Mouse (Mus musculus) liver, postnatal 0 days (tissue): ENCODE measurements around the gene Iqcb1. TPM values are rescaled to one million over a fixed set of nuclear protein-coding genes. Genes with fewer than 3 reads are reported as not detected.

Experiments used
- ATAC-seq: fragments of 200-750 bp; cut with Nextera tagmentation; 2 replicates; pipeline ENCODE4 v1.8.0; 2017; ENCODE audit warnings: mild to moderate bottlenecking, moderate library complexity
- DNase-seq: peaks from one replicate; pipeline ENCODE4 v3.0.0-alpha.2; 2016
- H3K27ac ChIP-seq: fragments of 300-500 bp; sonication (generic); 2 replicates; pipeline ENCODE4 v1.5.1; 2014; ENCODE audit warnings: antibody characterized with exemption, moderate library complexity, mild to moderate bottlenecking, low read depth
- H3K27me3 ChIP-seq: fragments of 300-500 bp; sonication (generic); 2 replicates; pipeline ENCODE4 v1.6.1; 2014; ENCODE audit warnings: low read length, control low read depth, mixed read lengths; ENCODE audit not compliant: insufficient read depth
- H3K36me3 ChIP-seq: fragments of 300-500 bp; sonication (generic); replicated peaks from 2 replicates; pipeline ENCODE4 v1.6.1; 2014; ENCODE audit warnings: mild to moderate bottlenecking, control low read depth, low read length, moderate library complexity, mixed read lengths; ENCODE audit not compliant: insufficient read depth
- H3K4me1 ChIP-seq: fragments of 300-500 bp; sonication (generic); 2 replicates; pipeline ENCODE4 v1.6.1; 2014; ENCODE audit warnings: antibody characterized with exemption, mild to moderate bottlenecking, control low read depth; ENCODE audit not compliant: insufficient read depth
- H3K4me2 ChIP-seq: fragments of 300-500 bp; sonication (generic); 2 replicates; pipeline ENCODE4 v1.6.1; 2014; ENCODE audit warnings: low read depth, mild to moderate bottlenecking, low read length, moderate library complexity, mixed read lengths
- H3K4me3 ChIP-seq: fragments of 300-500 bp; sonication (generic); 2 replicates; pipeline ENCODE4 v1.5.1; 2014; ENCODE audit warnings: low read depth, low read length
- H3K9ac ChIP-seq: fragments of 300-500 bp; sonication (generic); replicated peaks from 2 replicates; pipeline ENCODE4 v1.6.1; 2014; ENCODE audit warnings: mild to moderate bottlenecking, moderate library complexity
- H3K9me3 ChIP-seq: fragments of 300-500 bp; sonication (generic); 2 replicates; pipeline ENCODE4 v1.6.1; 2016; ENCODE audit warnings: mild to moderate bottlenecking, control low read depth, low read length, mixed read lengths
- CTCF ChIP-seq: sonication (generic); IDR thresholded peaks from 2 replicates; pipeline ENCODE4 v1.5.1; 2016; ENCODE audit warnings: antibody characterized with exemption, low read depth
- EP300 ChIP-seq: IDR thresholded peaks from 2 replicates; pipeline ENCODE4 v1.6.1; 2016; ENCODE audit warnings: antibody characterized with exemption, low read depth, mild to moderate bottlenecking
- WGBS: fragments of 180-500 bp; shearing (Covaris S2); extraction: QIAGEN DNeasy Blood & Tissue Kit; methylation state at CpG from one replicate; pipeline ENCODE4 v1.1.7; 2014; ENCODE audit not compliant: insufficient replicate concordance; 5-methylcytosine and 5-hydroxymethylcytosine counted together
- polyA plus RNA-seq: library from polyadenylated mRNA; unstranded; fragments of >200 nt; fragmentation: Nextera tagmentation; extraction: Ambion mirVana; gene quantifications from 2 replicates; pipeline ENCODE4 v1.2.1, GENCODE M21; 2015

Iqcb1 gene
- polyA plus RNA-seq, 1 experiment from 2014 or later = 7.8 TPM

DNA sequence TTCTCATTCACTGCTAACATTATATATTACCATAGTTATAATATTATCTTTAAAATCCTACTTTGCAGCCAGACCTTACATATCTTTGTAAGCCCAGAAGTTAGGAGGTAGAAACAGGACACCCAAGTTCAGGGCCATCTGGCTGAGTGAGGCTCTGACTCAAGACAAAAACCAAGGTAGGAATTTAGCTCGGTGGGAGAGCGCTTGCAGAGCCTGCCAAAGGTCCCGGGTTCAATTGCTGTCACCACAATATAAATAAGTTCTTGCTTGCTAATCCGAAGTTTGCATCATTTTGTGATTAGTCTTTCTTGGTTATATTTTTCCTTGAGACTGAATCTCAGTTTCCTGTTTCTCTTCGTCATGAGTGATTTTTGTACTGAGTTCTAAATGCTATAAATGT lies 75.0 kb downstream of the Iqcb1 start:
- TF ChIP-seq EP300 = no peak
- TF ChIP-seq CTCF = no peak
- Histone ChIP-seq H3K4me2 (no peak overlapping the region), H3K4me3 (no peak overlapping the region), H3K4me1 (no peaks in the 10 kb centered on the region), H3K27me3 (no peaks in the 10 kb centered on the region), H3K36me3 (peaks cover 33% of the 10 kb centered on the region), H3K27ac (no peak overlapping the region), H3K9ac (no peak overlapping the region), H3K9me3 (no peaks in the 10 kb centered on the region)
- WGBS = 83% methylated on average over 5 of the region's 5 CpGs
- DNase-seq = no peak
- ATAC-seq = no peak

DNA sequence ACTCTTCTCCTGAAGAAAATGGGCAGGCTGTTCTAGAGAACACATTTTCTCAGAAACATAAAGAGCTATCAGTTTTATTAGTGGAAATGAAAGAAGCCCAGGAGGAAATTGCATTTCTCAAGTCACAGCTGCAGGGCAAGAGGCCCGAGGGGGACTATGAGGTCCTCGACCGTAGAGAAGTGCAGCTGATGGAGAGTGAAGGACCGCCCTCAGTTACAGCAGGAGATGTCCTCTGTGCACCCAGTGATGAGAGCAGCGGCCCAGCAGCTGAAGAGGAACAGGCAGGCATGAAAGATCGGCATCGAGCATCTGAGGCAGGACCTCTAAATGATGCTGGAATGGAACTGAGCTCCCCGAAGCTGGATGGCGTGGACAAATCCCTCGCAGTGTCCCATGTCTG lies 83.7 kb downstream of the Iqcb1 start:
- H3K4me1 ChIP-seq = no peaks in the 10 kb centered on the region
- no peaks in the 10 kb centered on the region for H3K9me3 ChIP-seq
- H3K36me3 ChIP-seq = peaks cover 48% of the 10 kb centered on the region
- H3K4me2 ChIP-seq = no peak overlapping the region
- DNase-seq (no peak), ATAC-seq (no peak)
- no peak overlapping the region for H3K4me3 ChIP-seq
- TF ChIP-seq CTCF (no peak), EP300 (no peak)
- H3K9ac ChIP-seq = no peak overlapping the region
- 87% methylated on average over 10 of the region's 10 CpGs for whole genome bisulfite sequencing
- no peaks in the 10 kb centered on the region for H3K27me3 ChIP-seq
- no peak overlapping the region for H3K27ac ChIP-seq

DNA sequence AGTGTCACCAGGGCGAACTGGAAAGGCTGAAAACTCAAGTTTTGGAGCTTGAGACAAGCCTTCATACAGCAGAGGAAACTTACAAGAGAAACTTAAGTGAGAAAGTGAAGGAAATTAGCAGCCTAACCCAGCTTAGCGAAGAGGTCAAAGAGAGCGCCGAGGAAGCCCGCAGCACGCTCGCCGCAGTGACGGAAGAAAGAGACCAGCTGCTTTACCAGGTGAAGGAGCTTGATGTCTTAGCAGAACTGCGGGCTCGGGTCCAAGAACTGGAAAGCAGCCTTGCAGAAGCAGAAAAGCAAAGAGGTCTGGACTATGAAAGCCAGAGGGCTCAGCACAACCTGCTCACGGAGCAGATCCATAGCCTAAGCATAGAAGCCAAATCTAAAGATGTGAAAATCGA lies 84.1 kb downstream of the Iqcb1 start:
- no peaks in the 10 kb centered on the region for H3K4me1 ChIP-seq
- TF ChIP-seq EP300 (no peak), CTCF (no peak)
- no peak overlapping the region for H3K4me3 ChIP-seq
- no peak for DNase-seq
- no peak for ATAC-seq
- no peaks in the 10 kb centered on the region for H3K27me3 ChIP-seq
- no peak overlapping the region for H3K9ac ChIP-seq
- H3K9me3 ChIP-seq = no peaks in the 10 kb centered on the region
- H3K27ac ChIP-seq = no peak overlapping the region
- peaks cover 49% of the 10 kb centered on the region for H3K36me3 ChIP-seq
- H3K4me2 ChIP-seq = no peak overlapping the region
- 89% methylated on average over 13 of the region's 13 CpGs for WGBS

DNA sequence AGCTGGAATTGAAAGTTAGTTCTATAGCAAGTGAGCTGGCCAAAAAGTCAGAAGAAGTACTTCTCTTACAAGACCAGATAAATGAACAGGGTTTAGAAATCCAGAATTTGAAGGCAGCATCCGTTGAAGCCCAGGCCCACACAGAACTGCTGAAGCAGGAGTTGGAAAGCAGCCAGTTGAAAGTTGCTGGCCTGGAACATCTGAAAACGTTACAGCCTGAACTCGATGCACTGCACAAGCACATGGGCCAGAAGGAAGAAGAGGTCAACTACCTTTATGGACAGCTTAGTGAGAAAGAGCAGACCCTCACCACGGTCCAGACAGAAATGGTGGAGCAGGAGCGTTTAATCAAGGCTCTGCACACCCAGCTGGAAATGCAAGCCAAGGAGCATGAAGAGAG lies 86.0 kb downstream of the Iqcb1 start:
- Histone ChIP-seq H3K4me3 (no peak overlapping the region), H3K36me3 (peaks cover 50% of the 10 kb centered on the region), H3K4me2 (no peak overlapping the region), H3K9ac (no peak overlapping the region), H3K9me3 (no peaks in the 10 kb centered on the region), H3K27me3 (no peaks in the 10 kb centered on the region), H3K4me1 (no peaks in the 10 kb centered on the region), H3K27ac (no peak overlapping the region)
- no peak for TF ChIP-seq CTCF
- TF ChIP-seq EP300 = no peak
- ATAC-seq = no peak
- no peak for DNase-seq
- 76% methylated on average over 5 of the region's 5 CpGs for WGBS

DNA sequence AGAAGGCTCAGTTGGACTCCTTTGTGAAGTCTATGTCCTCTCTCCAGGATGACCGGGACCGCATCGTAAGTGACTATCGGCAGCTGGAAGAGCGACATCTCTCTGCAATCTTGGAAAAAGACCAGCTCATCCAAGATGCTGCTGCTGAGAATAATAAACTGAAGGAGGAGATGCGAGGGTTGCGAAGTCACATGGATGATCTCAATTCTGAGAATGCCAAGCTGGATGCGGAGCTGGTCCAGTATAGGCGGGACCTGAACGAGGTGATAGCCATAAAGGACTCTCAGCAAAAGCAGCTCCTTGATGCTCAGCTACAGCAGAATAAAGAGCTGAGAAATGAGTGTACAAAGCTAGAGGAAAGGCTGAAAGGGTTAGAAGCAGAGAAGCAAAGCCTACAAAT lies 90.3 kb downstream of the Iqcb1 start:
- H3K27ac ChIP-seq = no peak overlapping the region
- no peak for TF ChIP-seq CTCF
- TF ChIP-seq EP300 = no peak
- H3K9ac ChIP-seq = no peak overlapping the region
- no peaks in the 10 kb centered on the region for H3K9me3 ChIP-seq
- no peaks in the 10 kb centered on the region for H3K4me1 ChIP-seq
- H3K36me3 ChIP-seq = peaks cover 41% of the 10 kb centered on the region
- no peak overlapping the region for H3K4me2 ChIP-seq
- WGBS = 92% methylated on average over 10 of the region's 10 CpGs
- no peak for DNase-seq
- no peak for ATAC-seq
- no peaks in the 10 kb centered on the region for H3K27me3 ChIP-seq
- no peak overlapping the region for H3K4me3 ChIP-seq

DNA sequence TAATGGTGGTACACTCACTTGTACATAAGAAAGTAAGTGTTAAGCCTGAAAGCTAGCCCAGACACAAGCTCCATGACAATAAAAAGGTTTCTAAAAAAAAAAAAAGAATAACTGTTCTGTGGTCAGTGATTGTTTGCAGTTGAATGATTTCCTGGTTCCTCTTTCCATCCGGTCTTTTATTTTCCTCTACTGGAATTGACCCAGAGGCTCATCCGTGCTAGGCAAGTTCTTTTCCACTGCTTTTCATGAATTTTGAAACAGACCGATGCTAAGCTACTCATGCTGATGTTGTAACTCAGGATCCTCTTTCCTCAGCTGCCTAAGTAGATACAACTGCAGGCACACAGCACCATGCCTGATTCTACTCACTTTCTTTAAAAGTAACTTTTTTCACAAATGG lies 92.2 kb downstream of the Iqcb1 start:
- peaks cover 48% of the 10 kb centered on the region for H3K36me3 ChIP-seq
- H3K9me3 ChIP-seq = no peaks in the 10 kb centered on the region
- no peak overlapping the region for H3K27ac ChIP-seq
- no peak for ATAC-seq
- no peak overlapping the region for H3K4me2 ChIP-seq
- TF ChIP-seq CTCF = no peak
- no peak for TF ChIP-seq EP300
- no peak for DNase-seq
- H3K4me3 ChIP-seq = no peak overlapping the region
- 61% methylated on average over 3 of the region's 3 CpGs for WGBS
- no peaks in the 10 kb centered on the region for H3K4me1 ChIP-seq
- no peaks in the 10 kb centered on the region for H3K27me3 ChIP-seq
- H3K9ac ChIP-seq = no peak overlapping the region

DNA sequence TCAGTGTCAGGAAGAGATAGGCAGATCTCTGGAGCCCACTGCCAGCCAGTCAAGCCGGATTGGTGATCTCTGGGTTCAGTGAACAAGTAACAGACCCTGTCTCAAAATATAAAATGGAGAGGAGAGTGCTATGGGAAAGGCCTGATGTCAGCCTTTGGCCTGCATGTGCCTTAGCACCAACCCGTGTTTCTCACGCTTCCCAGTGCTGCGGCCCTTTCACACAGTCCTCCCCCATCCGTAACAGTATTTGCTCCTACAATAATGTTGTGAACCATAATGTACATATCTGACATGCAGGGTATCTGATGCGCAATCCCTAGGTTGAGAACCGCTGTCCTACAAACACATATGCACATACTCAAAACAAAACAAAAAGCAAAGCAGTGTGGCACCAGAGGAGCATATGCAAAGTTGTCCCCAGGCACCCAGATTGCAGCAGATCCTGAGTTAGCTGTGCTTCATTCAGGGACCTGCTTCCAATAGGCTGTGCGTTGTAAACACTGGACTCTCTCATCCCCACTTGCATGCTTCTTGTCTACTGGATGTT lies 93.0 kb downstream of the Iqcb1 start:
- H3K4me2 ChIP-seq = no peak overlapping the region
- no peaks in the 10 kb centered on the region for H3K9me3 ChIP-seq
- H3K27me3 ChIP-seq = no peaks in the 10 kb centered on the region
- no peak overlapping the region for H3K27ac ChIP-seq
- ATAC-seq (no peak), DNase-seq (no peak)
- H3K4me3 ChIP-seq = no peak overlapping the region
- no peaks in the 10 kb centered on the region for H3K4me1 ChIP-seq
- H3K36me3 ChIP-seq = peaks cover 52% of the 10 kb centered on the region
- 87% methylated on average over 8 of the region's 8 CpGs for WGBS
- no peak overlapping the region for H3K9ac ChIP-seq
- TF ChIP-seq EP300 = no peak
- no peak for TF ChIP-seq CTCF
